Mouse (Mus musculus) heart, embryonic 15.5 days (tissue): ENCODE data around the gene Mta3. TPM values are rescaled to one million over a fixed set of nuclear protein-coding genes. Genes with fewer than 3 reads are reported as not detected.
A peak's percentile ranks its signal among the peaks of the same experiment; 100 is the strongest.

Experiments
- ATAC-seq: fragments of 200-750 bp; cut with Nextera tagmentation; replicated peaks from 2 replicates; pipeline ENCODE4 v1.8.0; 2017; ENCODE audit warnings: low read depth, moderate TSS enrichment; ENCODE audit not compliant: insufficient number of reproducible peaks, insufficient read depth, low FRiP score
- H3K27ac ChIP-seq: fragments of 300-500 bp; sonication (generic); 2 replicates; pipeline ENCODE4 v1.5.1; 2015; ENCODE audit warnings: mild to moderate bottlenecking, inconsistent platforms
- H3K27me3 ChIP-seq: fragments of 300-500 bp; sonication (generic); 2 replicates; pipeline ENCODE4 v1.6.1; 2015; ENCODE audit warnings: inconsistent platforms
- H3K36me3 ChIP-seq: fragments of 300-500 bp; sonication (generic); 2 replicates; pipeline ENCODE4 v1.6.1; 2015; ENCODE audit warnings: mild to moderate bottlenecking, inconsistent platforms
- H3K4me1 ChIP-seq: fragments of 300-500 bp; sonication (generic); replicated peaks from 2 replicates; pipeline ENCODE4 v1.6.1; 2015; ENCODE audit warnings: inconsistent platforms
- H3K4me2 ChIP-seq: fragments of 300-500 bp; sonication (generic); 2 replicates; pipeline ENCODE4 v1.6.1; 2015; ENCODE audit warnings: inconsistent platforms, mild to moderate bottlenecking, moderate library complexity
- H3K4me3 ChIP-seq: fragments of 300-500 bp; sonication (generic); 2 replicates; pipeline ENCODE4 v1.5.1; 2015; ENCODE audit warnings: mild to moderate bottlenecking, inconsistent platforms
- H3K9ac ChIP-seq: fragments of 300-500 bp; sonication (generic); 2 replicates; pipeline ENCODE4 v1.6.1; 2015; ENCODE audit warnings: mild to moderate bottlenecking, inconsistent platforms
- H3K9me3 ChIP-seq: fragments of 300-500 bp; sonication (generic); replicated peaks from 2 replicates; pipeline ENCODE4 v1.6.1; 2016; ENCODE audit warnings: inconsistent platforms
- WGBS: fragments of 180-500 bp; shearing (Covaris S2); methylation state at CpG from one replicate; pipeline ENCODE4 v1.1.7; 2015; ENCODE audit warnings: mixed read lengths; 5-methylcytosine and 5-hydroxymethylcytosine counted together
- polyA plus RNA-seq: library from polyadenylated mRNA; unstranded; fragments of >200 nt; fragmentation: Nextera tagmentation; extraction: Ambion mirVana; gene quantifications from 2 replicates; pipeline ENCODE4 v1.2.1, GENCODE M21; 2015

The Mta3 gene
- polyA plus RNA-seq: 36.9 and 40.5 TPM in 2 replicates

- H3K27me3 ChIP-seq: no peaks in the 10 kb centered on the region
- ATAC-seq: peak; percentile 45
- WGBS: under 1% methylated on average over 32 of the region's 56 CpGs
- peaks cover 16% of the 10 kb centered on the region for H3K4me1 ChIP-seq
- H3K9ac ChIP-seq: peak within 1 kb of the TSS; percentile 97
- peak within 1 kb of the TSS; percentile 87 for H3K4me2 ChIP-seq
- no peaks in the 10 kb centered on the region for H3K9me3 ChIP-seq
- peak within 1 kb of the TSS; percentile 96 for H3K27ac ChIP-seq
- H3K4me3 ChIP-seq: peak within 1 kb of the TSS; percentile 97
- H3K36me3 ChIP-seq: peaks cover 6% of the 10 kb centered on the region; the same call in 1 of the 2 replicates
These were observed at the start of gene Mta3 for GRCm38 (mm10) chr17:83706116-83706593. Mta3 (plus strand) TSS chr17:83706163.

GRCm38 (mm10) chr17:83657375-83657774 is 48.6 kb upstream of the Mta3 start:
- WGBS: 85% methylated on average over 9 of the region's 9 CpGs
- no peak for ATAC-seq
- no peaks in the 10 kb centered on the region for H3K36me3 ChIP-seq
- H3K4me1 ChIP-seq: no peaks in the 10 kb centered on the region
- no peaks in the 10 kb centered on the region for H3K27me3 ChIP-seq
- H3K27ac ChIP-seq: no peak overlapping the region
- no peaks in the 10 kb centered on the region for H3K9me3 ChIP-seq
- no peak overlapping the region for H3K9ac ChIP-seq
- H3K4me3 ChIP-seq: no peak overlapping the region
- H3K4me2 ChIP-seq: no peak overlapping the region

GRCm38 (mm10) chr17:83658943-83659342 is 47.0 kb upstream of the Mta3 start:
- H3K36me3 ChIP-seq: no peaks in the 10 kb centered on the region
- H3K4me1 ChIP-seq: no peaks in the 10 kb centered on the region
- H3K27me3 ChIP-seq: no peaks in the 10 kb centered on the region
- no peak overlapping the region for H3K27ac ChIP-seq
- WGBS: 45% methylated on average over 1 of the region's 1 CpGs
- H3K9ac ChIP-seq: no peak overlapping the region
- no peak for ATAC-seq
- no peaks in the 10 kb centered on the region for H3K9me3 ChIP-seq
- H3K4me3 ChIP-seq: no peak overlapping the region
- no peak overlapping the region for H3K4me2 ChIP-seq

GRCm38 (mm10) chr17:83664761-83665160 is 41.2 kb upstream of the Mta3 start:
- H3K4me3 ChIP-seq: no peak overlapping the region
- no peak overlapping the region for H3K4me2 ChIP-seq
- 54% methylated on average over 8 of the region's 8 CpGs for WGBS
- no peak overlapping the region for H3K9ac ChIP-seq
- H3K4me1 ChIP-seq: no peaks in the 10 kb centered on the region
- H3K36me3 ChIP-seq: no peaks in the 10 kb centered on the region
- H3K27ac ChIP-seq: no peak overlapping the region
- no peaks in the 10 kb centered on the region for H3K9me3 ChIP-seq
- ATAC-seq: no peak
- no peaks in the 10 kb centered on the region for H3K27me3 ChIP-seq

GRCm38 (mm10) chr17:83666597-83667287 is 39.2 kb upstream of the Mta3 start:
- ATAC-seq: no peak

GRCm38 (mm10) chr17:83667934-83668690 is 37.9 kb upstream of the Mta3 start:
- no peak overlapping the region for H3K27ac ChIP-seq
- 74% methylated on average over 3 of the region's 3 CpGs for WGBS
- no peak overlapping the region for H3K4me3 ChIP-seq
- no peaks in the 10 kb centered on the region for H3K4me1 ChIP-seq
- no peaks in the 10 kb centered on the region for H3K36me3 ChIP-seq
- H3K9me3 ChIP-seq: no peaks in the 10 kb centered on the region
- H3K9ac ChIP-seq: no peak overlapping the region
- no peak for ATAC-seq
- H3K4me2 ChIP-seq: no peak overlapping the region
- no peaks in the 10 kb centered on the region for H3K27me3 ChIP-seq

More at GRCm38 (mm10) chr17:83666597-83667287, 39.2 kb upstream of the Mta3 start:
- Histone ChIP-seq H3K4me1 (no peaks in the 10 kb centered on the region), H3K27ac (no peak overlapping the region), H3K9ac (no peak overlapping the region), H3K27me3 (no peaks in the 10 kb centered on the region), H3K4me2 (peak overlapping the region; percentile 29; the same call in 1 of the 2 replicates), H3K36me3 (no peaks in the 10 kb centered on the region), H3K9me3 (no peaks in the 10 kb centered on the region), H3K4me3 (no peak overlapping the region)
- 56% methylated on average over 13 of the region's 13 CpGs for WGBS

GRCm38 (mm10) chr17:83672685-83673084 is 33.3 kb upstream of the Mta3 start:
- H3K36me3 ChIP-seq: no peaks in the 10 kb centered on the region
- no peak for ATAC-seq
- no peaks in the 10 kb centered on the region for H3K9me3 ChIP-seq
- H3K27me3 ChIP-seq: no peaks in the 10 kb centered on the region
- no peak overlapping the region for H3K27ac ChIP-seq
- 78% methylated on average over 4 of the region's 4 CpGs for WGBS
- no peaks in the 10 kb centered on the region for H3K4me1 ChIP-seq
- H3K9ac ChIP-seq: no peak overlapping the region
- H3K4me3 ChIP-seq: no peak overlapping the region
- H3K4me2 ChIP-seq: no peak overlapping the region

GRCm38 (mm10) chr17:83677370-83677769 is 28.6 kb upstream of the Mta3 start:
- Histone ChIP-seq H3K4me3 (no peak overlapping the region), H3K36me3 (no peaks in the 10 kb centered on the region), H3K4me1 (no peaks in the 10 kb centered on the region), H3K27ac (no peak overlapping the region), H3K27me3 (no peaks in the 10 kb centered on the region), H3K9me3 (no peaks in the 10 kb centered on the region), H3K9ac (no peak overlapping the region), H3K4me2 (no peak overlapping the region)
- 83% methylated on average over 1 of the region's 1 CpGs for WGBS
- no peak for ATAC-seq

GRCm38 (mm10) chr17:83681977-83682376 is 24.0 kb upstream of the Mta3 start:
- no peak overlapping the region for H3K9ac ChIP-seq
- WGBS: 58% methylated on average over 7 of the region's 7 CpGs
- H3K4me1 ChIP-seq: no peaks in the 10 kb centered on the region
- H3K27me3 ChIP-seq: no peaks in the 10 kb centered on the region
- H3K27ac ChIP-seq: no peak overlapping the region
- no peaks in the 10 kb centered on the region for H3K36me3 ChIP-seq
- no peak overlapping the region for H3K4me3 ChIP-seq
- no peak for ATAC-seq
- H3K4me2 ChIP-seq: no peak overlapping the region
- no peaks in the 10 kb centered on the region for H3K9me3 ChIP-seq

GRCm38 (mm10) chr17:83684475-83684874 is 21.5 kb upstream of the Mta3 start:
- Histone ChIP-seq H3K9me3 (no peaks in the 10 kb centered on the region), H3K4me3 (no peak overlapping the region), H3K36me3 (no peaks in the 10 kb centered on the region), H3K4me2 (no peak overlapping the region), H3K4me1 (no peaks in the 10 kb centered on the region), H3K27me3 (no peaks in the 10 kb centered on the region), H3K9ac (no peak overlapping the region), H3K27ac (no peak overlapping the region)
- WGBS: 84% methylated on average over 7 of the region's 7 CpGs
- no peak for ATAC-seq

GRCm38 (mm10) chr17:83690418-83690817 is 15.5 kb upstream of the Mta3 start:
- no peaks in the 10 kb centered on the region for H3K36me3 ChIP-seq
- no peak for ATAC-seq
- H3K4me2 ChIP-seq: no peak overlapping the region
- H3K9ac ChIP-seq: no peak overlapping the region
- peaks cover 8% of the 10 kb centered on the region for H3K4me1 ChIP-seq
- WGBS: 14% methylated on average over 2 of the region's 2 CpGs
- H3K27me3 ChIP-seq: no peaks in the 10 kb centered on the region
- H3K27ac ChIP-seq: peak overlapping the region; percentile 8; the same call in 1 of the 2 replicates
- H3K9me3 ChIP-seq: no peaks in the 10 kb centered on the region
- no peak overlapping the region for H3K4me3 ChIP-seq
